Mouse (Mus musculus) forebrain, embryonic 11.5 days (tissue): ENCODE data around the gene Has3. TPM values are rescaled to one million over a fixed set of nuclear protein-coding genes. Genes with fewer than 3 reads are reported as not detected.

Experiments used
- ATAC-seq: fragments of 200-750 bp; cut with Nextera tagmentation; replicated peaks from 2 replicates; pipeline ENCODE4 v1.8.0; 2017; ENCODE audit warnings: moderate TSS enrichment; ENCODE audit not compliant: low FRiP score
- DNase-seq: peaks from one replicate; pipeline ENCODE4 v3.0.0-alpha.2; 2017; ENCODE audit warnings: low spot score
- H3K27ac ChIP-seq: fragments of 300-500 bp; sonication (generic); 2 replicates; pipeline ENCODE4 v1.5.1; 2014; ENCODE audit warnings: low read depth, low read length
- H3K27me3 ChIP-seq: fragments of 300-500 bp; sonication (generic); 2 replicates; pipeline ENCODE4 v1.6.1; 2014; ENCODE audit warnings: mild to moderate bottlenecking, low read length, mixed read lengths; ENCODE audit not compliant: control insufficient read depth, insufficient read depth
- H3K36me3 ChIP-seq: fragments of 300-500 bp; sonication (generic); 2 replicates; pipeline ENCODE4 v1.6.1; 2014; ENCODE audit warnings: mild to moderate bottlenecking, low read length, moderate library complexity, mixed read lengths; ENCODE audit not compliant: control insufficient read depth, insufficient read depth
- H3K4me1 ChIP-seq: fragments of 300-500 bp; sonication (generic); replicated peaks from 2 replicates; pipeline ENCODE4 v1.6.1; 2014; ENCODE audit warnings: low read length, mixed read lengths; ENCODE audit not compliant: control insufficient read depth, insufficient read depth
- H3K4me2 ChIP-seq: fragments of 300-500 bp; sonication (generic); 2 replicates; pipeline ENCODE4 v1.6.1; 2014; ENCODE audit warnings: low read depth, mild to moderate bottlenecking, low read length, moderate library complexity, mixed read lengths; ENCODE audit not compliant: severe bottlenecking
- H3K4me3 ChIP-seq: fragments of 300-500 bp; sonication (generic); 2 replicates; pipeline ENCODE4 v1.5.1; 2014; ENCODE audit warnings: low read depth, low read length
- H3K9ac ChIP-seq: fragments of 300-500 bp; sonication (generic); 2 replicates; pipeline ENCODE4 v1.6.1; 2014; ENCODE audit warnings: low read length
- H3K9me3 ChIP-seq: fragments of 300-500 bp; sonication (generic); 2 replicates; pipeline ENCODE4 v1.6.1; 2016; ENCODE audit warnings: low read length, mixed read lengths; ENCODE audit not compliant: control insufficient read depth
- WGBS: fragments of 180-500 bp; shearing (Covaris S2); extraction: QIAGEN DNeasy Blood & Tissue Kit; methylation state at CpG from one replicate; pipeline ENCODE4 v1.1.7; 2014; 5-methylcytosine and 5-hydroxymethylcytosine counted together
- polyA plus RNA-seq: library from polyadenylated mRNA; unstranded; fragments of >200 nt; fragmentation: Nextera tagmentation; extraction: Ambion mirVana; gene quantifications from 2 replicates; pipeline ENCODE4 v1.2.1, GENCODE M21; 2014

The Has3 gene
- polyA plus RNA-seq = 0.29 and 0.95 TPM in 2 replicates

- Histone ChIP-seq H3K4me1 (peaks cover 22% of the 10 kb centered on the region), H3K36me3 (no peaks in the 10 kb centered on the region), H3K4me3 (peak within 1 kb of the TSS; percentile 54), H3K9ac (peak within 1 kb of the TSS; percentile 70), H3K27ac (no peak within 1 kb of the TSS), H3K9me3 (no peaks in the 10 kb centered on the region), H3K4me2 (peak within 1 kb of the TSS; percentile 98), H3K27me3 (peaks cover 18% of the 10 kb centered on the region)
- ATAC-seq (no peak), DNase-seq (no peak)
- under 1% methylated on average over 18 of the region's 18 CpGs for WGBS
Observed at GRCm38 (mm10) chr8:106870051-106870450, at the start of gene Has3. Gene Has3 (plus strand): TSS chr8:106870242.

- H3K27ac ChIP-seq = no peak overlapping the region
- DNase-seq = no peak
- H3K4me1 ChIP-seq = no peaks in the 10 kb centered on the region
- no peak for ATAC-seq
- no peaks in the 10 kb centered on the region for H3K27me3 ChIP-seq
- no peak overlapping the region for H3K9ac ChIP-seq
- WGBS = 79% methylated on average over 14 of the region's 14 CpGs
- H3K36me3 ChIP-seq = no peaks in the 10 kb centered on the region
- H3K4me3 ChIP-seq = no peak overlapping the region
- no peak overlapping the region for H3K4me2 ChIP-seq
- no peaks in the 10 kb centered on the region for H3K9me3 ChIP-seq
Observed at GRCm38 (mm10) chr8:106820553-106821515, 49.2 kb upstream of the Has3 start.

- H3K4me1 ChIP-seq = no peaks in the 10 kb centered on the region
- WGBS = 89% methylated on average over 6 of the region's 6 CpGs
- ATAC-seq (no peak), DNase-seq (no peak)
- no peak overlapping the region for H3K9ac ChIP-seq
- H3K36me3 ChIP-seq = no peaks in the 10 kb centered on the region
- no peaks in the 10 kb centered on the region for H3K27me3 ChIP-seq
- no peak overlapping the region for H3K4me2 ChIP-seq
- no peaks in the 10 kb centered on the region for H3K9me3 ChIP-seq
- no peak overlapping the region for H3K27ac ChIP-seq
- H3K4me3 ChIP-seq = no peak overlapping the region
Observed at GRCm38 (mm10) chr8:106828921-106829320, 41.1 kb upstream of the Has3 start.

GRCm38 (mm10) chr8:106829526-106830045 lies 40.5 kb upstream of the Has3 start:
- H3K36me3 ChIP-seq = no peaks in the 10 kb centered on the region
- WGBS = 92% methylated on average over 5 of the region's 5 CpGs
- ATAC-seq (no peak), DNase-seq (no peak)
- no peaks in the 10 kb centered on the region for H3K27me3 ChIP-seq
- H3K27ac ChIP-seq = no peak overlapping the region
- H3K9ac ChIP-seq = no peak overlapping the region
- H3K9me3 ChIP-seq = no peaks in the 10 kb centered on the region
- H3K4me3 ChIP-seq = no peak overlapping the region
- H3K4me1 ChIP-seq = no peaks in the 10 kb centered on the region
- H3K4me2 ChIP-seq = no peak overlapping the region

- no peaks in the 10 kb centered on the region for H3K27me3 ChIP-seq
- H3K9ac ChIP-seq = no peak overlapping the region
- H3K4me2 ChIP-seq = no peak overlapping the region
- no peaks in the 10 kb centered on the region for H3K4me1 ChIP-seq
- no peak for ATAC-seq
- no peak for DNase-seq
- H3K9me3 ChIP-seq = no peaks in the 10 kb centered on the region
- 95% methylated on average over 1 of the region's 1 CpGs for WGBS
- no peaks in the 10 kb centered on the region for H3K36me3 ChIP-seq
- H3K27ac ChIP-seq = no peak overlapping the region
- H3K4me3 ChIP-seq = no peak overlapping the region
Observed at GRCm38 (mm10) chr8:106834899-106835298, 35.1 kb upstream of the Has3 start.

GRCm38 (mm10) chr8:106836525-106836924 lies 33.5 kb upstream of the Has3 start:
- Histone ChIP-seq H3K9me3 (no peaks in the 10 kb centered on the region), H3K4me2 (no peak overlapping the region), H3K27ac (no peak overlapping the region), H3K27me3 (no peaks in the 10 kb centered on the region), H3K36me3 (no peaks in the 10 kb centered on the region), H3K4me1 (no peaks in the 10 kb centered on the region), H3K9ac (no peak overlapping the region), H3K4me3 (no peak overlapping the region)
- 89% methylated on average over 6 of the region's 6 CpGs for WGBS
- DNase-seq = no peak
- no peak for ATAC-seq

GRCm38 (mm10) chr8:106838803-106839202 lies 31.2 kb upstream of the Has3 start:
- no peaks in the 10 kb centered on the region for H3K4me1 ChIP-seq
- H3K27ac ChIP-seq = no peak overlapping the region
- H3K9me3 ChIP-seq = no peaks in the 10 kb centered on the region
- H3K4me3 ChIP-seq = no peak overlapping the region
- H3K27me3 ChIP-seq = no peaks in the 10 kb centered on the region
- H3K9ac ChIP-seq = no peak overlapping the region
- no peak overlapping the region for H3K4me2 ChIP-seq
- WGBS = 80% methylated on average over 6 of the region's 6 CpGs
- DNase-seq (no peak), ATAC-seq (no peak)
- H3K36me3 ChIP-seq = no peaks in the 10 kb centered on the region

- 42% methylated on average over 11 of the region's 11 CpGs for WGBS
- Histone ChIP-seq H3K27ac (0 out of 2 replicates have a peak overlapping the region, but pooled peaks have one; percentile 1), H3K9me3 (no peaks in the 10 kb centered on the region), H3K4me3 (no peak overlapping the region), H3K4me1 (no peaks in the 10 kb centered on the region), H3K36me3 (no peaks in the 10 kb centered on the region), H3K4me2 (no peak overlapping the region), H3K27me3 (no peaks in the 10 kb centered on the region), H3K9ac (no peak overlapping the region; the same call in 1 of the 2 replicates)
- DNase-seq (no peak), ATAC-seq (no peak)
Observed at GRCm38 (mm10) chr8:106839209-106840001, 30.6 kb upstream of the Has3 start.
